Mouse (Mus musculus) hindbrain, embryonic 11.5 days (tissue): ENCODE measurements around the gene Kat2a. TPM values are rescaled to one million over a fixed set of nuclear protein-coding genes. Genes with fewer than 3 reads are reported as not detected.
"Not testable (repeated sequence)": the region's sequence is repeated elsewhere in the genome, so short reads cannot be mapped to it uniquely, and the experiment has no call there.

Source experiments
- ATAC-seq: fragments of 200-750 bp; cut with Nextera tagmentation; 2 replicates; pipeline ENCODE4 v1.8.0; 2017; ENCODE audit warnings: mild to moderate bottlenecking, moderate TSS enrichment, moderate library complexity; ENCODE audit not compliant: low FRiP score
- DNase-seq: peaks from one replicate; pipeline ENCODE4 v3.0.0-alpha.2; 2015; ENCODE audit warnings: low spot score
- H3K27ac ChIP-seq: fragments of 300-500 bp; sonication (generic); 2 replicates; pipeline ENCODE4 v1.5.1; 2014; ENCODE audit warnings: mild to moderate bottlenecking, low read depth, low read length
- H3K27me3 ChIP-seq: fragments of 300-500 bp; sonication (generic); 2 replicates; pipeline ENCODE4 v1.6.1; 2014; ENCODE audit warnings: mild to moderate bottlenecking, low read length, moderate library complexity, mixed read lengths; ENCODE audit not compliant: control insufficient read depth, insufficient read depth
- H3K36me3 ChIP-seq: fragments of 300-500 bp; sonication (generic); 2 replicates; pipeline ENCODE4 v1.6.1; 2014; ENCODE audit warnings: mild to moderate bottlenecking, low read length, moderate library complexity, mixed read lengths; ENCODE audit not compliant: control insufficient read depth, insufficient read depth
- H3K4me1 ChIP-seq: fragments of 300-500 bp; sonication (generic); replicated peaks from 2 replicates; pipeline ENCODE4 v1.6.1; 2014; ENCODE audit warnings: low read length, mixed read lengths; ENCODE audit not compliant: control insufficient read depth, insufficient read depth
- H3K4me2 ChIP-seq: fragments of 300-500 bp; sonication (generic); replicated peaks from 2 replicates; pipeline ENCODE4 v1.6.1; 2014; ENCODE audit warnings: mild to moderate bottlenecking, low read depth, low read length
- H3K4me3 ChIP-seq: fragments of 300-500 bp; sonication (generic); 2 replicates; pipeline ENCODE4 v1.5.1; 2014; ENCODE audit warnings: low read depth, low read length
- H3K9ac ChIP-seq: fragments of 300-500 bp; sonication (generic); 2 replicates; pipeline ENCODE4 v1.6.1; 2014; ENCODE audit warnings: low read depth, low read length
- H3K9me3 ChIP-seq: fragments of 300-500 bp; sonication (generic); 2 replicates; pipeline ENCODE4 v1.6.1; 2016; ENCODE audit warnings: low read length; ENCODE audit not compliant: control insufficient read depth
- WGBS: fragments of 180-500 bp; shearing (Covaris S2); extraction: QIAGEN DNeasy Blood & Tissue Kit; methylation state at CpG from one replicate; pipeline ENCODE4 v1.1.7; 2014; 5-methylcytosine and 5-hydroxymethylcytosine counted together
- polyA plus RNA-seq: library from polyadenylated mRNA; unstranded; fragments of >200 nt; fragmentation: Nextera tagmentation; extraction: Ambion mirVana; gene quantifications from 2 replicates; pipeline ENCODE4 v1.2.1, GENCODE M21; 2014

The Kat2a gene
- polyA plus RNA-seq, 1 experiment from 2014 or later, result 47.2 TPM

DNA sequence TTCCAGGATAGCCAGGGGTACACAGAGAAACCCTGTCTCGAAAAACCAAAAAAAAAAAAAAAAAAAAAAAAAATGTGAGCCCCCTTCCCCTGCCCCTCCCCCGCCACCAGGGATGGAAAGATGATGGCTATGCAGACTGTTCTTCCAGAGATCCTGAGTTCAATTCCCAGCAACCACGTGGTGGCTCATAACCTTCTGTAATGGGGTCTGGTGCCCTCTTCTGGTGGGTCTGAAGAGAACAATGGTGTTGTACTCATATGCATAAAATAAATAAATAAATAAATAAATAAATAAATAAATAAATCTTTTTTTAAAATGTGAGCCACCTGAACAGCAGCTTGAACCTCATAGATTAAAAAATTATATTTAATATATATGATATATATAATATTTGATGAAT lies 56.7 kb downstream of the Kat2a start:
- WGBS, result 57% methylated on average over 2 of the region's 3 CpGs
- not testable (repeated sequence) for H3K4me1 ChIP-seq, H3K9me3 ChIP-seq, ATAC-seq, H3K9ac ChIP-seq, H3K27me3 ChIP-seq, H3K36me3 ChIP-seq, H3K27ac ChIP-seq, H3K4me2 ChIP-seq, H3K4me3 ChIP-seq
- peak; percentile 32 for DNase-seq

Other genes starting within 250 kb of the Kat2a start
- 13.8 and 14.9 TPM in 2 replicates for gene Klhl11, start 239.7 kb downstream of the Kat2a start, polyA plus RNA-seq
- 259 and 306 TPM in 2 replicates for gene Acly, start 184.5 kb downstream of the Kat2a start, polyA plus RNA-seq
- gene Ttc25, start 166.9 kb downstream of the Kat2a start, polyA plus RNA-seq, result 2.6 and 2.8 TPM in 2 replicates
- 17.4 and 17.8 TPM in 2 replicates for gene Cnp, start 137.6 kb downstream of the Kat2a start, polyA plus RNA-seq
- 108 and 109 TPM in 2 replicates for gene Nkiras2, start 93.2 kb downstream of the Kat2a start, polyA plus RNA-seq
- 95.3 and 105 TPM in 2 replicates for gene Dnajc7, start 92.3 kb downstream of the Kat2a start, polyA plus RNA-seq
- 0.08 and 0.71 TPM in 2 replicates for gene Zfp385c, start 20.0 kb downstream of the Kat2a start, polyA plus RNA-seq
- gene Dhx58, start 8.2 kb downstream of the Kat2a start, polyA plus RNA-seq, result 1.8 and 1.9 TPM in 2 replicates
- 0.50 and 0.82 TPM in 2 replicates for gene Hspb9, start 1.4 kb upstream of the Kat2a start, polyA plus RNA-seq
- 76.6 and 87.5 TPM in 2 replicates for gene Rab5c, start 25.8 kb upstream of the Kat2a start, polyA plus RNA-seq
- gene Kcnh4, start 47.5 kb upstream of the Kat2a start, polyA plus RNA-seq, result 3.8 and 5.7 TPM in 2 replicates
- gene Hcrt, start 50.5 kb upstream of the Kat2a start, polyA plus RNA-seq, result not detected in 2 replicates
- gene Ghdc, start 58.5 kb upstream of the Kat2a start, polyA plus RNA-seq, result 1.1 and 2.1 TPM in 2 replicates
- gene Stat5b, start 138.3 kb upstream of the Kat2a start, polyA plus RNA-seq, result 13.4 and 14.8 TPM in 2 replicates
- gene Stat5a, start 146.9 kb upstream of the Kat2a start, polyA plus RNA-seq, result 1.4 and 1.8 TPM in 2 replicates
- 25.6 and 33.3 TPM in 2 replicates for gene Stat3, start 227.1 kb upstream of the Kat2a start, polyA plus RNA-seq